Mouse (Mus musculus) heart, adult 8-10 months (tissue): Measurements from ENCODE around the gene Atg16l2. TPM values are rescaled to one million over a fixed set of nuclear protein-coding genes. Genes with fewer than 3 reads are reported as not detected.

ENCODE experiments used
- DNase-seq: peaks from one replicate; pipeline ENCODE4 v3.0.0; 2022; ENCODE audit warnings: low spot score
- total RNA-seq, 4 experiments: library from RNA; stranded (reverse); gene quantifications; 2 replicates each; pipeline ENCODE4 v1.2.4; 2022

The Atg16l2 gene
- total RNA-seq, 4 experiments from 2014 or later = 5.7 to 12.3 (median 9.3) TPM

DNA sequence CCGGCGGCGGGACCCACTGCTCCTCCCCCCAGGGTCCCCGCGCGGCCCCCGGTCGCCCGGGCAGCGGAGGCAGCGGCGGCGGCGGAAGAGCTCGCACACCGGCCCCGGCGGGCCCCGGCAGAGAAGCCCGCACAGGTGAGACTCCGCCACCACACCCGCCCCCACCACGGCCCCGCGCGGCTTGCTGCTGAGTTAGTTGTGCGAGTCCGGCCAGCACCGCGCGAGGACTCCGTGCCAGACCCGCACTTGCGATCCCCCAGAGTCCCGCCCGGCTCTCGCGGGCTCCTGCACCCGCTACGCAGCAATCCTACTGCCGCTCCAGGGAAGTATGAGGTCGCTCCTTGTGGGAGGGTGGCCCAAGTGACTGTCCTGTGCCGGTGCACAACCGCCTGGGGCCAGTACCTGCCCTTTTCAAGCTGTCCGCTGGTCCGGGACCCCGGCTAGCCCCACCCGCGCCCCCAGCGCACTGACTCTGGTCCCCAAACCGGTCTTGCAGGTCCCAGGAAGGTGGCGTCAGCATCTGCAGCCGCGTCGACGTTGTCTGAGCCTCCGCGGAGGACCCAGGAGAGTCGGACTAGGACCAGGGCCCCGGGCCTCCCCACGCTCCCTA lies 19.3 kb upstream of the Atg16l2 start:
- no peak for DNase-seq

DNA sequence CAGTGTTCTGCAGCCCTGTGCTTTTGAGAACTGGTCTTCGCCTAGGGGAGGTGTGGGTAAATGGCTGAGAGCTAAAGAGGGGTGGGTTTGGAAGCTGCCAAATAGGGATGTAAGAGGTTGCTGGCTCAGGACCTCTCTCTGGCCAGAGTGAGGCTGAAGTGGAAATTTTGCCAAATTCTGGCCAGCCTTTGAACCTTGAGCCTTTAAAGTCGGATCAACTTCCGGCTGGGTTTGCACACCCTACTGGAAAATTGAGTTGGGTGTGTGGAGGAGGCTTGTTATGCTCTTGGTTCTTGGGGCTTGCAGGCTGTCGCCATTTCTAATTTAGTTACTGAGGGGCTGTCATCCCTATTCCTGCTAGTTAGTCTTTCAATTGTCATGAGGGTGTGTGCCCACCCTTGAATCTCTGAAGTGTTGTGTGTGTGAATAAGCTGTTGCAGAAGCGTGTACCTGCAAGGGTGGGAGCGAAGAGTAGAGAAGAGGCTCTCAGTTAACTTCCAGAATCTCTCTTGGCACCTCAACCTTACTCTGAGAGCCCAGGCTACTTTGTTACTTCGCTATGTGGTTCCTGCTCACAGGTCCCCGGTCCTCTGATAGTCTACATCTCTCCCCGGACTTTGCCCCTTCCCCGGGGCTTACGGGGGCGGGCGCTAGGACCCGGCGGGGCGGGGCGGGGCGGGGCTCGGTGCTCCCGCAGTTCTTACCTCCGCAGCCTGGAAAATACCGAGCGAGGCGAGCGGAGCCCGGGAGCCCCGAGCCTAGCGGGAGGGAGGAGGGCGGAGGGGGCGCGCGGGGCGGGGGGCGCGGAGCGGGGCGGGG lies 18.6 kb upstream of the Atg16l2 start:
- DNase-seq = no peak

DNA sequence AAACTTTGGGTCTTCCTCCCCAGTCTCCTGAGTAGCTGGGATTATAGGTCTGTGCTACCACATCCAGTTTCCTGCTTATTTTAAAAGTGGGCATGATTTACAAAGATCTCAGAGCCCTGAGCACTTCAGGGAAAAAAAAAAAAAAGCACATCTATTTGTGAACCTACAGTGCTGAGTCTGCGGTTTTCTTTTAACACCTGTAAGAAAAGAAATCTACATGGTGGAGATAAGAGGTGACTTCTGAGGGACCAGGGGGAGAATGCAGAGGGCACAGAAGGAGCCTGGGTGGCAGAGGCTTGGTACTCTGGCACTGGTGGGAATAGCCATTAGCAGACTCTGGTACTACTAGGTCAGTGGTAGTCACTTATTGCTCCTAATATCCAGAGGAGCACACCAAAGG lies 17.7 kb upstream of the Atg16l2 start:
- DNase-seq = no peak

DNA sequence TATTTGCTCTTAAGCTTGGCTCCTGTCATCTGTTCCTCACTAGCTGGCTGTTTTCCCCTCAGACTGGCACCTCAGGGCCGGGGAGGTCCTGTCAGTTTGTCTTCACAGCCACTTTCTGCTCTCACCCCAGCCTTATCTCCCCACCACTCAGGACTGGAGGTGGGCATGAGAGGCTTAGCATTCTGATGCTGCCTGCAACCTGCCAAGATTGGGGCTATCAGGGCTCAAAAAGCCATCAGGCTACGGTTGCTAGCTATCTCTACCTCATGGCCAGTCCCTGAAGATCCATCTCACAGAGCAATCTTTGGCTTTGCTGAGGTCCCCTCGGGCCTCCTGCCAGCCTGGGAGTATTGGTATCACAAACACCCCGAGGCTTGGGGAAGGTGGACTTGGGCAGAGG lies 16.8 kb upstream of the Atg16l2 start:
- DNase-seq = no peak

DNA sequence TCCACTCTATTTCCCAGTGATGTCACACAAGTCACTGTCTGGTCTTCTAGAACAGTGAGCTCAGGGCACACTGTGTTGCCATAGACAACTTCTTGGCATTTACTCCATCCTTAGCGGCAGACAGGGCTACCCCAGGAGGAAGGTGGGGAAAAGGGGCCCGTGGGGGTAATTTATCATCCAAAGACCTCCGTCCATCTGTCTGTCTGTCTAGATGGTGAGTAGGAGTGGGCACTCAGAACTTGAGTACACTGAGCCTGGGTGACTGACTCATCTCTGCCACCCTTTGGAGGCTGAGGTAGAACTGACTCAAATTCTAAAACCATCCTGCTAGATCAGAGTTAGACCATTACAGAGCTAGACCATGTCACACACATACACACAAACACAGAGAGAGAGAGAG lies 15.0 kb upstream of the Atg16l2 start, which contains the start of gene Stard10:
TSS of gene Stard10 (plus strand) at position 73 of the 400 bp plus-strand sequence.
- no peak for DNase-seq

GRCm38 (mm10) chr7:101316591-101317001 lies 14.5 kb upstream of the Atg16l2 start:
- DNase-seq = no peak

DNA sequence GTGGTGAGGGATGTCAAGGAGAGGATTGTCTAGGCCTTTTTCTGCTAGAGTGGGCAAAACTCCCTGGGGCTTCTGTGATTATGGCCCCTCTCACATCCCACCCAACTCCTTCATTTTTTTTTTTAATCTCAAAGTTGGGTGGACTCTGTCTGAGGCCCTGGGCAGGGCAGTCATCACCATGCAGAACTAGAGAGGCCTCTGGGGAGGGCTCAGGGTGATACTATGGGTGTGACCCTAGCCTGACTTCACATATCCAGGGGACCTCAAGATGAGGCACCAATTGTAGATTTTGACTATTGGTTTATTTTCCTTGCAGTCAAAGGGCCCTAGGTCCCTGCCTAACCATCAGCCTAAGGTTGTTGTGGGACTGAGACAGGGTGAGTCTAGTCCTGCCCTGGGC lies 13.6 kb upstream of the Atg16l2 start:
- DNase-seq = no peak

DNA sequence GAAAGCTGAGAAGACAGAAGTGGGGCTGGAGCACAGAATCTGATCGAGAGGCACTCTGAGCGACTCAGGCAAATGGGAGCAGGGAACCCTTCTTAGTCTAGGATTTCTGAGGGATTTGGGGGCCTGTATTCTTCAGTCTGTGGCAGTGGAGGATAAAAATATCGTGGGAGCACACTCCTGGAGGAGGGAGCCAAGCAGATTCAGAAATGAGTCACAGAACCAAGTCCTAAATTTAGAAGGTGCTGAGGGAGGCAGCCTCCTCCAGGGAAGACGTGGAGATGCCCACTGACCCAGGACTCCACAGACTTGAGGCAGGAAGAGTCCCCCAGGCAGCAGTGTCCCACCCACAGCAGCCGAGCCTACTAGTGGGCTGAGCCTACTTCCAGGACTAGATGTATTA lies 12.3 kb upstream of the Atg16l2 start:
- no peak for DNase-seq

DNA sequence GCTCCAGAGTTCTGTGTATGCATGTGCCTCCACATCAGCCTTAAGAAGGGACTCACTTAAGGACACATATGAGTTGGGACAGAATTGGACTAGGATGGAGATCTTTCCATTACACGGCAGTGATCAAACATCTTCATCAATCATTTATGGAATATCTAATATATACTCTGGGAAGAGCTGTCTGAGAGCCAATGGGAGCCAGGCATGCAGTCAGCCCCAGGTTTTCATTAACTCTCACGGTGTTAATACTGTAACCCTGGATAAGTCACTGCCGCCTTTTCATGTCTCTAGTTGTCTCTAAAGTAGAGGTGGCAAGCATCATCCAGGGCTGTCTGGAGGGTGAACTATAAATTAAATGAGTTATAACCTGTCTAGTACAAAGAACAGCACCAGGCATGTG lies 11.0 kb upstream of the Atg16l2 start:
- DNase-seq = no peak

DNA sequence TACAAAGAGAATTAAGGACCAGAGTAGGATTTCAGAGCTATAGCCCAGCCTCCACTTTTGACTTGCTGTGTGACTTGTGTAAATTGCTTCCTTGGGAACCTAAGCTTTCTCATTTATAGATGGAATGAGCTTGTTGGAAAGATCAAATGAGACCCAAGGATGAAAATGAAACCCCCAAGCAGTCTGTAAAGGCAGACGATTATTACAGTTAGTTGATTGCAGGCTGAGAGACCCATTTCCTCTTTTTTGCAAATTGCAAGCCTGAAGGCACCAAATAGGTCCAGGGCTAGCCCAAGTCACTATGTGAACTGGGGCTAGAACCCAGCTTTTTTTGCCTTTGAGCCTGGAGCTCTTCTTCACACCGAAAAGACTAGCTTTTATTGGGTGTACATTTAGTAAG lies 9.0 kb upstream of the Atg16l2 start:
- DNase-seq = no peak

DNA sequence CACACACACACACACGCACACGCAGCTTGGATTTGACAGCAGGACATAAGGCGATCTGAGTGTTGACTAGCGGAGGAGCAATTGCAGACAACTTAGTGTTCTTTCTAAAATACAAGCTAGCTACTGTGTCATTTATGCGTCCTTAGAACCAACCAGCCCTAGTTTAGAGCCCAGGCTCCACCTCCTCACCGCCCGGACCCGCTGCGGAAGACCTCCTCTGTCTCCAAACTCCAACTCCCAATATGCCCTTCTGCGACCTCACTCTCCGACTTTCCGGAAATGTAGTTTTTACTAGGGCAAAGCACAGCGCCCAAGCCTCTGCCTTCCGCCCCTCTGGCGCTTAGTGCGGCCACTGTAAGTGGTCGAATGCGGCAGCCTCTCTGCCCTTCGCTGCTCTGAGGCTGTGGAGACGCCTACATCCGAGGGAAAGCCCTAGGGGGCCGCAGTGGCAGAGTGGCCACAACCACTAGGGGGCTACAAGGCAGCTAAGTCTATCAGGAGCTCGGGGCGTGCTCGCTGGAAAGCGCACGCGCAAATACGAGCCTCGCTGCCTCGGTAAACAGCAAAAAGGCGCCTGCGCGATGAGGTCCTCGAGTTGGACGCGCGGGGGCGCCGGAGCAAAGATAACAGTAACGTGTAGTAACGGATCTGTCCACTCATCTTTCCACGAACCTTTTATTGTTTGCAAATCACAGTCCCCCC lies 8.4 kb upstream of the Atg16l2 start:
- peak; percentile 97 for DNase-seq

GRCm38 (mm10) chr7:101309985-101310326 lies 7.9 kb upstream of the Atg16l2 start:
- DNase-seq = no peak

DNA sequence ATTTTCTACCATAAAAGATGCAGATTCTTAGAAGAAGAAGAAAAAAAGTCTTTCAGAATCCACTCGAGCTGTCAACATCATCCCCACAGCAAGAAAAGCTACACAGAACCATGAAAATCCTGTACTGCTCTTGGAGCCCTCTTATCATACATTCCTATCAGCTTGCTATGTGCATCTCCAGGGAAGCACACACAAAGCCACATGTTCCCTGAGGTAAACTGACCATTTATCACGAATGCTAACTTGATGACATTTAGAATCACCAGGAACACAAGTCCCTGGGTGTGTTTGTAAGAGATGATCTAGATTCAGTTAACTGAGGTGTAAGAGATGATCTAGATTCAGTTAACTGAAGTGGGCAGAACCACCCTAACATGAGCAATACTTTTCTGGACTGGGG lies 4.8 kb upstream of the Atg16l2 start:
- DNase-seq = no peak

DNA sequence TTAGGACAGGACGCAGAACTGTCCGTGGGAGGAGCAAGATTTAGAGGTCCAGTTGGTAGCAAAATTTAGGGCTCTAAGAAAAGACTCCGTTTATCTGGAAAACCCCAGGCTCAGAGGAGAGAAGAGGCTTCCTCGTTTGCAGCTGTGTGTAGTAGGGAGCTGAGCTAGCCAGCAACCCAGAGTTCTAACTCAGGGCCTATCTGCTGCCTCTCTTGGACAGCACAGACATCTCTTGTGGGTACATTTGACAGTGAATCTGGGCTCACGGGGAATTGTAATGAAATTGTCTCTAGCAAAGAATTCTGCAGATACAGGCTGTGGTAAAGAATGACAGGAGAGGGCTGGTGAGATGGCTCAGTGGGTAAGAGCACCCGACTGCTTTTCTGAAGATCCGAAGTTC lies 640 bp upstream of the Atg16l2 start:
- no peak for DNase-seq

DNA sequence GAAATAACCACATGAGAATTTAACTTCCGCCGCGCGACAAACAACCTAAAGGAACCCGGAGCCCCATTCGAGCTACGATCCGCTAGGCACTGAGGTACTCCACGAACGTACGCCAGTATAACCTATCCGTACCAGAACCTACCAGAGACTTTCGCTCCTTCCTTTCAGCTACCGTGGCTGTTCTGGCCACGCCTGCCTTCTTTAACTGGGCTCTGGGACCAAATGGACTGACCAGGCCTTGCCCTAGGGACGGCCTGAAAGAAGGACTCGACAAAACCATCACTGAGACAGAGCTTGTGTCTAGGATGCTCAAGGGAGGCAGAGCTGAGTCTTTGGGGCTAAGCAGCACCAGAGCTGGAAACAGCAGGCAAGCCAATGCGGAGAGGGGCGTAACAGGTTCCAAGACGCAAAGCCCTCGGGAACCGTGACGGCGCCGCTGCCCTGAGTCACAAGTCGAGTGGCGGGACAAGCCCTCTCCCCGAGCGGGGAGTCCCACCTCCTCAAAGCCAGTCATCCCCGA lies 630 bp downstream of the Atg16l2 start:
- DNase-seq = no peak

DNA sequence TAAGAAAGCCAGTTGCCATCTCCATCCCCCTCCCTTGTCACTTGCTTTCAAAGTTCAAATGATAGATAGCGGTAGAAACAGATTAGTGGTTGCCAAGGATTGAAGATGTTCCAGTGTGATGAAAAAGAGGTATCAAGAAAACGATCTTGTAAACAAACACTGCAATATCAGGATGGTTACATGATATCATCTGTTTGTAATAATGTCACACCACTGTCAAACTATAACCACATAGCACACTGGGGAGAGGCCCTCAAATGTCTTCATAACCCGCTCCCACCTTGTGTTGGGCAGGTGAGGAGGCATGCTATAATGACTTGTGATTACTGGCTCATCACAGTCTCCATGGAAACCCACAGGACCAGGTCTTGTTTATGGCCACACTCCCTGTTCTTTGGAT lies 3.7 kb downstream of the Atg16l2 start:
- no peak for DNase-seq

DNA sequence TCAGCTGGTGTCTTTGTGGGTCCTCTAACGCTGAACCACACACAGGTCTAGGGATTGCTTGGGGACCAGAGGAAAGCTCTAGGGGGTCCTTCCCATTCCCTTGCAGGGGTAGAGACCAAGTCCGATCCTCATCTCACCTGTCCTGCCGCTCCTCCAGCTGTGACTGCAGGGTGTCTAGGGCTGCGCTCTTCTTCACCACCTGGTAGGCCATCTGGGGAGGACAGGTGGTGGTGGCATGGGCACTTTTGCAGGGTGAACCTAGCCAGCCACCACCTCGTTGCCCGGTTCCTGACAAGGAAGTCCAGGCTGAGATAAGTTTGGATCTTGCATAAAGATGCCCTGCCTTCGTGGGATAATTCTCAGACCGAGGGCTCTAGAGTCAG lies 5.0 kb downstream of the Atg16l2 start:
- DNase-seq = no peak

- DNase-seq = no peak
These were observed 5.6 kb downstream of the Atg16l2 start for GRCm38 (mm10) chr7:101296252-101297022.

DNA sequence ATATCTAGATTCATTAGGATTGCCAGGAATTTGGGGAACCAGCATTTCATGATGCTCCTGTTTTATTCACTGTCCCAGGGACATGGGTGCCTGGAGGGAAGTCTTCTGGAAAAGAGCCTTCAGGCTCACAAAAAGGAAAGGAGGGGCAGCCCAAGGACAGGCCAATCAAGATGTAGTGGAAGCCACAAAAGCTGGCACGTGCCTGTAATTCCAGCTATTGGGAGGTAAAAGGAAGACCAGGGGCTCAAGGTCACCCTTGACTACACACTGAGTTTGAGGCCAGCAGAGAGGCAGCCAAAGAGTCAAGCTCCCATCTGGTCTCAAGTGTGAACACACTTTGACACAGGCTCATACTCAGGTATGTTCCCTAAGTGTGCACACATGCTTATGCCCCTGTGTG lies 6.6 kb downstream of the Atg16l2 start:
- no peak for DNase-seq

DNA sequence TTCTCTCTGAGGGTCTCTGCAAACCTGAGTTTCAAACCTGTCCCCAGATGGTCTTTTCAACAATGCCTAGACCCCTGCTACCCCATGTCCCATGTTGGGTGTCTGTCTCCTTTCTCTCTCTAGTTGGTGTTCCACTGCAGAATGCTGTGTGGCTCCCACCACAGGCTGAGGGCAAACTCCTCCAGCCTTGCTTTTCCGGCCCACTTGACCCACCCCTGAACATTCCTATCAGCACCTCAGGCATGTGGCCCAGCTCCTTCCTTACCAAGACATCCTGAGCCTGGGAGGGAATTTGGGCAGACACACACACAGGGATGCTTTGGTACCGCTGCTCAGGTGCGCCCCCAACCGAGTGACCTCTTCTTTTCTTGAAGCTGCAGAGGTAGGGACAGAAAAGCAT lies 8.4 kb downstream of the Atg16l2 start:
- DNase-seq = no peak

GRCm38 (mm10) chr7:101293138-101293537 lies 8.9 kb downstream of the Atg16l2 start:
- no peak for DNase-seq

- DNase-seq = no peak
These were observed 9.4 kb downstream of the Atg16l2 start for GRCm38 (mm10) chr7:101292696-101293095.
